Mouse (Mus musculus): ENCODE results near the gene Zscan22. TPM values are rescaled to one million over a fixed set of nuclear protein-coding genes. Genes with fewer than 3 reads are reported as not detected.
"Not testable (repeated sequence)": the region's sequence is repeated elsewhere in the genome, so short reads cannot be mapped to it uniquely, and the experiment has no call there.

Gene Zscan22
- polyA plus RNA-seq, 1 experiment from 2014 or later, result 15.1 TPM

DNA sequence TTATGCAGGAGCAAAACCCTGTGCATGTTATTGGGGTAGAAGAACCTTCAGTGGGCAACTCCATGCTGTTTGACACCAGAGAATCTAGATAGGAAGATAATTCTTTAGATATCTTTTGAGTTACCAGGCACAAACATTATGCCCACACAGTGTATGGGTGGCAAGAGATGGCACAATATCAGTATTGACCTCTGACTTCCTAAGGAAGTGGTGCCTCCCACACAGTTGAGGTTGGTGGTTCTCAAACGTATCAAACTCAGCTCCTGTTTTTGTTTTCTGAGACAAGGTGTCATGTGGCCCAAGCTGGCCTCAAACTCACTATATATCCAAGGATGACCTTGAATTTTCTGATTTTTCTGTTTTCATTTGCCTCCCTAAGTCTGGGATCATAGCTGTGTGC is 6.3 kb upstream of the Zscan22 start:
- 72% methylated on average over 1 of the region's 1 CpGs for WGBS
- no peak overlapping the region for H3K27ac ChIP-seq (replicated peaks; ENCODE audit: low read depth, low read length)
- ATAC-seq (ENCODE audit: low read depth), result no peak
- no peak overlapping the region for H3K9ac ChIP-seq (ENCODE audit: low read depth, low read length)
- H3K4me3 ChIP-seq (ENCODE audit: low read depth, low read length), result no peak overlapping the region
- H3K36me3 ChIP-seq (ENCODE audit: control insufficient read depth, insufficient read depth, low read length), result peaks cover 56% of the 10 kb centered on the region
- no peaks in the 10 kb centered on the region for H3K9me3 ChIP-seq (ENCODE audit: control insufficient read depth, low read length)
- DNase-seq (ENCODE audit: low spot score), result no peak
- H3K4me1 ChIP-seq (ENCODE audit: control insufficient read depth, insufficient read depth, low read length), result no peaks in the 10 kb centered on the region
- no peak overlapping the region for H3K4me2 ChIP-seq (ENCODE audit: low read depth, low read length)
- H3K27me3 ChIP-seq (replicated peaks; ENCODE audit: control insufficient read depth, insufficient read depth, low read length), result no peaks in the 10 kb centered on the region

DNA sequence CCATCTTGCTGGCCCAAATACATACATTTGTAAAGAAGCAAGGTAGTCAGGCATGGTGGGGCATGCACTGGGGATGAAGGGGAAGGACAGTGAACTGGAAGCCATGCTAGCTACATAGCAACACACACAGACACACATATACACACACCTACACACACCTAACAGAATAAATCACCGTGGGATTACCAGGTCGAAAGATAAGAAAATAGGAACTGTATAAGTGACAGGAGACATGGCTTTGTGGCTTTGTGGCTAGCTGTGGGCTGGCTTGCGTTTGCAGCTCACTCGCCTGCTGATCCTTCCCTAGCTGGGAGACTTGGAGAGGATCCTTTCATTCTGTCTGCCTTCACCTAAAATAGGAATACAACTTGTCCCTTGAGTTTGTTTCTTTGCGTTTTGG is 3.9 kb downstream of the Zscan22 start:
- Histone ChIP-seq H3K27ac (replicated peaks; ENCODE audit: low read depth, low read length) (no peak overlapping the region), H3K27me3 (replicated peaks; ENCODE audit: control insufficient read depth, insufficient read depth, low read length) (no peaks in the 10 kb centered on the region), H3K4me3 (ENCODE audit: low read depth, low read length) (no peak overlapping the region), H3K4me2 (ENCODE audit: low read depth, low read length) (no peak overlapping the region), H3K4me1 (ENCODE audit: control insufficient read depth, insufficient read depth, low read length) (peaks cover 6% of the 10 kb centered on the region), H3K9me3 (ENCODE audit: control insufficient read depth, low read length) (no peaks in the 10 kb centered on the region), H3K36me3 (ENCODE audit: control insufficient read depth, insufficient read depth, low read length) (peaks cover 35% of the 10 kb centered on the region), H3K9ac (ENCODE audit: low read depth, low read length) (no peak overlapping the region)
- DNase-seq (ENCODE audit: low spot score) (no peak), ATAC-seq (ENCODE audit: low read depth) (no peak)
- 96% methylated on average over 5 of the region's 5 CpGs for WGBS

DNA sequence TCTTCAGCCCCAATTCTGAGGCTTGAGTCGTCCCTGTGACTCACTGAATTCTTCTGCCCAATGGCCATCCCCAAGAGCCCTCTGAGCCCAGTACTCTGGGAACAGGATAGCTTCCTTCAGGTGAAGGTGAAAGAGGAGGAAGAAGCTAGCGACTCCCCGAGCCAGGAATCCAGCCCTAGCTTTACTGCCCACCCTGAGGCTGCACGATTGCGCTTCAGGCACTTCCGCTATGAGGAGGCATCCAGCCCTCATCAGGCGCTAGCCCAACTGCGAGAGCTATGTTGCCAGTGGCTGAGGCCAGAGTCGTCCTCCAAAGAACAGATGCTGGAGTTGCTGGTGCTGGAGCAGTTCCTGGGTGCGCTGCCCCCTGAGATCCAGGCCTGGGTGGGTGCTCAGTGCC is 6.0 kb downstream of the Zscan22 start:
- DNase-seq (ENCODE audit: low spot score) (no peak), ATAC-seq (ENCODE audit: low read depth) (no peak)
- H3K36me3 ChIP-seq (ENCODE audit: control insufficient read depth, insufficient read depth, low read length), result peaks cover 56% of the 10 kb centered on the region
- H3K9me3 ChIP-seq (ENCODE audit: control insufficient read depth, low read length), result no peaks in the 10 kb centered on the region
- no peaks in the 10 kb centered on the region for H3K27me3 ChIP-seq (replicated peaks; ENCODE audit: control insufficient read depth, insufficient read depth, low read length)
- peak overlapping the region; percentile 12; the same call in 1 of the 2 replicates for H3K4me2 ChIP-seq (ENCODE audit: low read depth, low read length)
- no peak overlapping the region for H3K9ac ChIP-seq (ENCODE audit: low read depth, low read length)
- 62% methylated on average over 10 of the region's 10 CpGs for WGBS
- H3K4me3 ChIP-seq (ENCODE audit: low read depth, low read length), result no peak overlapping the region
- no peak overlapping the region for H3K27ac ChIP-seq (replicated peaks; ENCODE audit: low read depth, low read length)
- H3K4me1 ChIP-seq (ENCODE audit: control insufficient read depth, insufficient read depth, low read length), result peaks cover 2% of the 10 kb centered on the region

- peaks cover 6% of the 10 kb centered on the region; the same call in 1 of the 2 replicates for H3K4me1 ChIP-seq (ENCODE audit: control insufficient read depth, insufficient read depth, low read length)
- H3K27me3 ChIP-seq (replicated peaks; ENCODE audit: control insufficient read depth, insufficient read depth, low read length), result no peaks in the 10 kb centered on the region
- no peaks in the 10 kb centered on the region for H3K9me3 ChIP-seq (ENCODE audit: control insufficient read depth, low read length)
- ATAC-seq (ENCODE audit: low read depth), result no peak
- H3K4me3 ChIP-seq (ENCODE audit: low read depth, low read length), result no peak overlapping the region
- H3K9ac ChIP-seq (ENCODE audit: low read depth, low read length), result no peak overlapping the region
- H3K4me2 ChIP-seq (ENCODE audit: low read depth, low read length), result no peak overlapping the region
- peaks cover 63% of the 10 kb centered on the region for H3K36me3 ChIP-seq (ENCODE audit: control insufficient read depth, insufficient read depth, low read length)
- no peak overlapping the region for H3K27ac ChIP-seq (replicated peaks; ENCODE audit: low read depth, low read length)
- DNase-seq (ENCODE audit: low spot score), result no peak
- 100% methylated on average over 1 of the region's 1 CpGs for WGBS
These were observed 7.5 kb downstream of the Zscan22 start for GRCm38 (mm10) chr7:12905146-12905545.

DNA sequence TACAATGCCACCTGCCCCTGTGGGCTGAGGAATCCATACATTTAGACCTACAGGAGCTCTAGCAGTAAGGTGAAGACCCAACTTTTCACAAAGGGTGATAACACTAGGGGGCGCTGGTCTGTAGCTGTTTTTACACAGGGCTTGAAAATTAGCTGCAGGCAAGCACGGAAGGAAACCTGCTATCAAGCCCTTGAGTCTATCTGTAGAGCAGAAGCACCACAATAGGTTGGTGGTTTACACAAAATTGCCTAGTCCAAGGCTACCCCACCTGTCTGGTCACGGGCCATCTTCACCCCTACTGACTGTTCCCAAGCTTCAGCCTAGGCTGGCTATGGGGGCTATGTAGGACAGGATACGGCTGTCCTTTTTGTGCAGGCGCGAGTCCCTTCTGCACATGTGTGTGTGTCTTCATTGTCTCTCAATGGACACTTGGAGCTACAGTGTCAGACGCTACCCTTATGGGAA is 11.9 kb downstream of the Zscan22 start:
- peak overlapping the region; percentile 85 for H3K27ac ChIP-seq (replicated peaks; ENCODE audit: low read depth, low read length)
- no peaks in the 10 kb centered on the region for H3K9me3 ChIP-seq (ENCODE audit: control insufficient read depth, low read length)
- WGBS, result 42% methylated on average over 7 of the region's 7 CpGs
- ATAC-seq (ENCODE audit: low read depth) (peak; percentile 17; the same call in 1 of the 2 replicates), DNase-seq (ENCODE audit: low spot score) (peak; percentile 76)
- peak overlapping the region; percentile 65 for H3K4me2 ChIP-seq (ENCODE audit: low read depth, low read length)
- peak overlapping the region; percentile 44 for H3K4me3 ChIP-seq (ENCODE audit: low read depth, low read length)
- H3K9ac ChIP-seq (ENCODE audit: low read depth, low read length), result peak overlapping the region; percentile 67
- H3K27me3 ChIP-seq (replicated peaks; ENCODE audit: control insufficient read depth, insufficient read depth, low read length), result no peaks in the 10 kb centered on the region
- peaks cover 48% of the 10 kb centered on the region for H3K36me3 ChIP-seq (ENCODE audit: control insufficient read depth, insufficient read depth, low read length)
- peaks cover 6% of the 10 kb centered on the region; the same call in 1 of the 2 replicates for H3K4me1 ChIP-seq (ENCODE audit: control insufficient read depth, insufficient read depth, low read length)

DNA sequence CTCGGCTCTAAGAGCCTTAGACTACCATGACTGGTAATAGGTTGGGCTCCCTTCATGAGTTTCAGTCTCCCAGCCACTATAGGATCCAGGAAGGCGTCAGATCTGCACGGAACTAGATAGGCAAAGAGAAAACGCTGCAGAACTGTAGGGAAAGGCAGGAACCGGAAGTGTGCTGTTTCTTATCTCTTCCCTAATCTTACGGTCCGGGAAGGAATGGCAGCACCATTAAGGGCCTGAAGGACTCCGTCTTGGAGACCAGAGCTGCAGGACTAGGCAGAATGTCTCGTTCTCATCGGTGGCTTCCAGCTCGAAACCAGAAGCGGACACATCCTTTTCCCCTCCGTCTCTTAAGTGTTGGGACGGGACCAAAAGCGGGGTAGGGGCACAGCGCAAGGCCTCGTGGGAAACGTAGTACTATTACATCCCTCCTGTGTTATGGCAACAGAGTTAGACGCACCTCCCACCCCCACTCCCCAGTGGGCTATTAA is 12.6 kb downstream of the Zscan22 start:
- peak overlapping the region; percentile 44 for H3K4me3 ChIP-seq (ENCODE audit: low read depth, low read length)
- 9% methylated on average over 19 of the region's 19 CpGs for WGBS
- peak overlapping the region; percentile 67 for H3K9ac ChIP-seq (ENCODE audit: low read depth, low read length)
- DNase-seq (ENCODE audit: low spot score) (peak; percentile 84), ATAC-seq (ENCODE audit: low read depth) (peak; percentile 88)
- H3K9me3 ChIP-seq (ENCODE audit: control insufficient read depth, low read length), result no peaks in the 10 kb centered on the region
- H3K4me1 ChIP-seq (ENCODE audit: control insufficient read depth, insufficient read depth, low read length), result peaks cover 6% of the 10 kb centered on the region; the same call in 1 of the 2 replicates
- H3K36me3 ChIP-seq (ENCODE audit: control insufficient read depth, insufficient read depth, low read length), result peaks cover 41% of the 10 kb centered on the region
- H3K27me3 ChIP-seq (replicated peaks; ENCODE audit: control insufficient read depth, insufficient read depth, low read length), result no peaks in the 10 kb centered on the region
- H3K27ac ChIP-seq (replicated peaks; ENCODE audit: low read depth, low read length), result peak overlapping the region; percentile 85
- H3K4me2 ChIP-seq (ENCODE audit: low read depth, low read length), result peak overlapping the region; percentile 65

DNA sequence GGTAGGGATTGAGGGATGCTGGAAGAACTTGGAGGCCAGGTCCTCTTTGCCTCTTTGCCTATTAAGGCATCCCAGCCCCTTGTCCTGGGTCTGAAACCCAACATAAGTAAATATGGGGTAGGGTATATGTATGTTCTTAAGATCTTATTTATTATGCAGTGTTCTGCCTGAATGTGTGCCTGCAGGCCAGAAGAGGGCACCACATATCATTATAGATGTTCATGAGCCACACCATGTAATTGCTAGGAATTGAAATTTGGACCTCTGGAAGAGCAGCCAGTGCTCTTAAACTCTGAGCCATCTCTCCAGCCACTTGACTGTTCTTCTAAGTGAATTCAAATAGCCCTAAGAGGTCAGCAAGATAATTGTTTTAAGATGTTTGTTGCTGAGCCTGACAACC is 15.9 kb downstream of the Zscan22 start:
- Histone ChIP-seq H3K4me2 (ENCODE audit: low read depth, low read length) (no peak overlapping the region), H3K36me3 (ENCODE audit: control insufficient read depth, insufficient read depth, low read length) (peaks cover 8% of the 10 kb centered on the region), H3K4me3 (ENCODE audit: low read depth, low read length) (no peak overlapping the region), H3K27me3 (replicated peaks; ENCODE audit: control insufficient read depth, insufficient read depth, low read length) (no peaks in the 10 kb centered on the region), H3K9ac (ENCODE audit: low read depth, low read length) (no peak overlapping the region), H3K4me1 (ENCODE audit: control insufficient read depth, insufficient read depth, low read length) (peaks cover 6% of the 10 kb centered on the region; the same call in 1 of the 2 replicates), H3K27ac (replicated peaks; ENCODE audit: low read depth, low read length) (no peak overlapping the region), H3K9me3 (ENCODE audit: control insufficient read depth, low read length) (no peaks in the 10 kb centered on the region)
- ATAC-seq (ENCODE audit: low read depth), result no peak
- DNase-seq (ENCODE audit: low spot score), result peak; percentile 32

- not testable (repeated sequence) for H3K4me2 ChIP-seq (ENCODE audit: low read depth, low read length); H3K9ac ChIP-seq (ENCODE audit: low read depth, low read length); H3K27ac ChIP-seq (replicated peaks; ENCODE audit: low read depth, low read length); H3K9me3 ChIP-seq (ENCODE audit: control insufficient read depth, low read length); H3K4me3 ChIP-seq (ENCODE audit: low read depth, low read length); H3K27me3 ChIP-seq (replicated peaks; ENCODE audit: control insufficient read depth, insufficient read depth, low read length); ATAC-seq (ENCODE audit: low read depth); H3K4me1 ChIP-seq (ENCODE audit: control insufficient read depth, insufficient read depth, low read length); DNase-seq (ENCODE audit: low spot score)
- H3K36me3 ChIP-seq (ENCODE audit: control insufficient read depth, insufficient read depth, low read length), result peaks cover 26% of the 10 kb centered on the region
- 89% methylated on average over 7 of the region's 8 CpGs for whole genome bisulfite sequencing
These were observed 22.9 kb downstream of the Zscan22 start for GRCm38 (mm10) chr7:12920495-12920894.

GRCm38 (mm10) chr7:12921318-12921704 is 23.7 kb downstream of the Zscan22 start:
- H3K9me3 ChIP-seq (ENCODE audit: control insufficient read depth, low read length), result no peaks in the 10 kb centered on the region
- peaks cover 34% of the 10 kb centered on the region for H3K36me3 ChIP-seq (ENCODE audit: control insufficient read depth, insufficient read depth, low read length)
- peak overlapping the region; percentile 55 for H3K4me3 ChIP-seq (ENCODE audit: low read depth, low read length)
- H3K27ac ChIP-seq (replicated peaks; ENCODE audit: low read depth, low read length), result peak overlapping the region; percentile 98
- ATAC-seq (ENCODE audit: low read depth) (0 out of 2 replicates have a peak, but pooled peaks have one; percentile 5), DNase-seq (ENCODE audit: low spot score) (peak; percentile 57)
- H3K4me2 ChIP-seq (ENCODE audit: low read depth, low read length), result peak overlapping the region; percentile 96
- WGBS, result 0% methylated on average over 3 of the region's 3 CpGs
- peak overlapping the region; percentile 87 for H3K9ac ChIP-seq (ENCODE audit: low read depth, low read length)
- 0 out of 2 replicates have a peak, but pooled peaks cover 5% of the 10 kb centered on the region for H3K27me3 ChIP-seq (replicated peaks; ENCODE audit: control insufficient read depth, insufficient read depth, low read length)
- peaks cover 9% of the 10 kb centered on the region; the same call in 1 of the 2 replicates for H3K4me1 ChIP-seq (ENCODE audit: control insufficient read depth, insufficient read depth, low read length)

Data from embryonic facial prominence, embryonic 14.5 days (tissue).